Mouse (Mus musculus) intestine, embryonic 15.5 days (tissue): ENCODE results near the gene Aldh4a1. TPM values are rescaled to one million over a fixed set of nuclear protein-coding genes. Genes with fewer than 3 reads are reported as not detected.

Source experiments
- ATAC-seq: fragments of 200-750 bp; cut with Nextera tagmentation; 2 replicates; pipeline ENCODE4 v1.8.0; 2017; ENCODE audit warnings: moderate TSS enrichment, moderate library complexity
- H3K27ac ChIP-seq: fragments of 300-500 bp; sonication (generic); 2 replicates; pipeline ENCODE4 v1.5.1; 2015; ENCODE audit warnings: mild to moderate bottlenecking, inconsistent platforms
- H3K27me3 ChIP-seq: fragments of 300-500 bp; sonication (generic); replicated peaks from 2 replicates; pipeline ENCODE4 v1.6.1; 2015; ENCODE audit warnings: inconsistent platforms
- H3K36me3 ChIP-seq: fragments of 300-500 bp; sonication (generic); 2 replicates; pipeline ENCODE4 v1.6.1; 2015; ENCODE audit warnings: inconsistent platforms
- H3K4me1 ChIP-seq: fragments of 300-500 bp; sonication (generic); replicated peaks from 2 replicates; pipeline ENCODE4 v1.6.1; 2015; ENCODE audit warnings: inconsistent platforms
- H3K4me2 ChIP-seq: fragments of 300-500 bp; sonication (generic); replicated peaks from 2 replicates; pipeline ENCODE4 v1.6.1; 2015; ENCODE audit warnings: mild to moderate bottlenecking, inconsistent platforms
- H3K4me3 ChIP-seq: fragments of 300-500 bp; sonication (generic); replicated peaks from 2 replicates; pipeline ENCODE4 v1.5.1; 2015; ENCODE audit warnings: inconsistent platforms
- H3K9ac ChIP-seq: fragments of 300-500 bp; sonication (generic); 2 replicates; pipeline ENCODE4 v1.6.1; 2015; ENCODE audit warnings: inconsistent platforms
- H3K9me3 ChIP-seq: fragments of 300-500 bp; sonication (generic); 2 replicates; pipeline ENCODE4 v1.6.1; 2016; ENCODE audit warnings: inconsistent platforms
- WGBS: fragments of 180-500 bp; shearing (Covaris S2); methylation state at CpG from one replicate; pipeline ENCODE4 v1.1.7; 2015; 5-methylcytosine and 5-hydroxymethylcytosine counted together
- polyA plus RNA-seq: library from polyadenylated mRNA; unstranded; fragments of >200 nt; fragmentation: Nextera tagmentation; extraction: Ambion mirVana; gene quantifications from 2 replicates; pipeline ENCODE4 v1.2.1, GENCODE M21; 2015

Gene Aldh4a1
- 14.4 and 17.1 TPM in 2 replicates for polyA plus RNA-seq

- Histone ChIP-seq H3K27ac (peak within 1 kb of the TSS; percentile 81), H3K36me3 (no peaks in the 10 kb centered on the region), H3K27me3 (peaks cover 13% of the 10 kb centered on the region; the same call in 1 of the 2 replicates), H3K4me3 (peak within 1 kb of the TSS; percentile 66), H3K4me2 (peak within 1 kb of the TSS; percentile 95), H3K9me3 (no peaks in the 10 kb centered on the region), H3K4me1 (peaks cover 15% of the 10 kb centered on the region), H3K9ac (peak within 1 kb of the TSS; percentile 72)
- under 1% methylated on average over 34 of the region's 38 CpGs for WGBS
- ATAC-seq = peak; percentile 100
Measured at GRCm38 (mm10) chr4:139622373-139623282, at the start of gene Aldh4a1. Gene Aldh4a1 (plus strand): TSS chr4:139622866.

GRCm38 (mm10) chr4:139572928-139573512 is 49.6 kb upstream of the Aldh4a1 start:
- no peak for ATAC-seq
- 90% methylated on average over 12 of the region's 12 CpGs for WGBS
- H3K9ac ChIP-seq = no peak overlapping the region
- H3K36me3 ChIP-seq = no peaks in the 10 kb centered on the region
- no peaks in the 10 kb centered on the region for H3K9me3 ChIP-seq
- H3K4me1 ChIP-seq = peaks cover 22% of the 10 kb centered on the region
- H3K27ac ChIP-seq = no peak overlapping the region
- H3K4me3 ChIP-seq = no peak overlapping the region
- H3K4me2 ChIP-seq = no peak overlapping the region
- no peaks in the 10 kb centered on the region; the same call in 1 of the 2 replicates for H3K27me3 ChIP-seq

GRCm38 (mm10) chr4:139574156-139574798 is 48.4 kb upstream of the Aldh4a1 start:
- peak; percentile 98 for ATAC-seq
- under 1% methylated on average over 43 of the region's 52 CpGs for WGBS
- Histone ChIP-seq H3K27ac (peak overlapping the region; percentile 83), H3K27me3 (no peaks in the 10 kb centered on the region), H3K9me3 (no peaks in the 10 kb centered on the region), H3K9ac (peak overlapping the region; percentile 82), H3K4me1 (peaks cover 27% of the 10 kb centered on the region), H3K36me3 (no peaks in the 10 kb centered on the region), H3K4me3 (peak overlapping the region; percentile 78), H3K4me2 (peak overlapping the region; percentile 94)

- Histone ChIP-seq H3K27me3 (no peaks in the 10 kb centered on the region), H3K9me3 (no peaks in the 10 kb centered on the region), H3K27ac (peak overlapping the region; percentile 83), H3K9ac (peak overlapping the region; percentile 82), H3K4me1 (peaks cover 35% of the 10 kb centered on the region), H3K4me3 (peak overlapping the region; percentile 78), H3K36me3 (no peaks in the 10 kb centered on the region), H3K4me2 (peak overlapping the region; percentile 94)
- peak; percentile 66 for ATAC-seq
- WGBS = under 1% methylated on average over 111 of the region's 111 CpGs
Measured at GRCm38 (mm10) chr4:139574799-139575672, 47.6 kb upstream of the Aldh4a1 start.

GRCm38 (mm10) chr4:139575673-139576003 is 47.0 kb upstream of the Aldh4a1 start:
- no peak for ATAC-seq

GRCm38 (mm10) chr4:139576251-139576880 is 46.3 kb upstream of the Aldh4a1 start:
- no peak overlapping the region for H3K27ac ChIP-seq
- peak overlapping the region; percentile 78 for H3K4me3 ChIP-seq
- H3K27me3 ChIP-seq = no peaks in the 10 kb centered on the region
- H3K36me3 ChIP-seq = no peaks in the 10 kb centered on the region
- ATAC-seq = no peak
- no peaks in the 10 kb centered on the region for H3K9me3 ChIP-seq
- peak overlapping the region; percentile 94 for H3K4me2 ChIP-seq
- peak overlapping the region; percentile 82 for H3K9ac ChIP-seq
- peaks cover 48% of the 10 kb centered on the region for H3K4me1 ChIP-seq
- WGBS = 45% methylated on average over 14 of the region's 14 CpGs

More at GRCm38 (mm10) chr4:139575673-139576003, 47.0 kb upstream of the Aldh4a1 start:
- H3K4me1 ChIP-seq = peaks cover 41% of the 10 kb centered on the region
- peak overlapping the region; percentile 78 for H3K4me3 ChIP-seq
- WGBS = 8% methylated on average over 14 of the region's 14 CpGs
- peak overlapping the region; percentile 94 for H3K4me2 ChIP-seq
- no peaks in the 10 kb centered on the region for H3K9me3 ChIP-seq
- H3K27ac ChIP-seq = peak overlapping the region; percentile 83; the same call in 1 of the 2 replicates
- peak overlapping the region; percentile 82 for H3K9ac ChIP-seq
- H3K27me3 ChIP-seq = no peaks in the 10 kb centered on the region
- no peaks in the 10 kb centered on the region for H3K36me3 ChIP-seq

GRCm38 (mm10) chr4:139577006-139577405 is 45.7 kb upstream of the Aldh4a1 start:
- H3K27ac ChIP-seq = no peak overlapping the region
- ATAC-seq = no peak
- peak overlapping the region; percentile 82; the same call in 1 of the 2 replicates for H3K9ac ChIP-seq
- no peaks in the 10 kb centered on the region for H3K36me3 ChIP-seq
- no peaks in the 10 kb centered on the region for H3K27me3 ChIP-seq
- 81% methylated on average over 7 of the region's 7 CpGs for whole genome bisulfite sequencing
- H3K4me3 ChIP-seq = peak overlapping the region; percentile 78
- H3K4me2 ChIP-seq = peak overlapping the region; percentile 94
- peaks cover 54% of the 10 kb centered on the region for H3K4me1 ChIP-seq
- no peaks in the 10 kb centered on the region for H3K9me3 ChIP-seq

- no peak overlapping the region for H3K4me3 ChIP-seq
- no peaks in the 10 kb centered on the region for H3K27me3 ChIP-seq
- 88% methylated on average over 8 of the region's 8 CpGs for WGBS
- H3K9me3 ChIP-seq = no peaks in the 10 kb centered on the region
- H3K27ac ChIP-seq = no peak overlapping the region
- H3K4me2 ChIP-seq = 0 out of 2 replicates have a peak overlapping the region, but pooled peaks have one; percentile 10
- peaks cover 66% of the 10 kb centered on the region for H3K4me1 ChIP-seq
- no peak for ATAC-seq
- H3K36me3 ChIP-seq = no peaks in the 10 kb centered on the region
- no peak overlapping the region for H3K9ac ChIP-seq
Measured at GRCm38 (mm10) chr4:139578389-139578788, 44.3 kb upstream of the Aldh4a1 start.

GRCm38 (mm10) chr4:139579003-139579402 is 43.7 kb upstream of the Aldh4a1 start:
- no peak overlapping the region for H3K27ac ChIP-seq
- no peak for ATAC-seq
- no peak overlapping the region for H3K4me2 ChIP-seq
- no peak overlapping the region for H3K4me3 ChIP-seq
- peaks cover 62% of the 10 kb centered on the region for H3K4me1 ChIP-seq
- no peaks in the 10 kb centered on the region for H3K36me3 ChIP-seq
- WGBS = 46% methylated on average over 10 of the region's 10 CpGs
- H3K27me3 ChIP-seq = no peaks in the 10 kb centered on the region
- no peak overlapping the region for H3K9ac ChIP-seq
- H3K9me3 ChIP-seq = no peaks in the 10 kb centered on the region

GRCm38 (mm10) chr4:139579466-139579865 is 43.2 kb upstream of the Aldh4a1 start:
- no peak for ATAC-seq
- H3K9ac ChIP-seq = no peak overlapping the region
- no peaks in the 10 kb centered on the region for H3K27me3 ChIP-seq
- peak overlapping the region; percentile 89 for H3K27ac ChIP-seq
- no peak overlapping the region for H3K4me2 ChIP-seq
- no peak overlapping the region for H3K4me3 ChIP-seq
- H3K36me3 ChIP-seq = no peaks in the 10 kb centered on the region
- peaks cover 65% of the 10 kb centered on the region for H3K4me1 ChIP-seq
- H3K9me3 ChIP-seq = no peaks in the 10 kb centered on the region
- WGBS = 43% methylated on average over 6 of the region's 6 CpGs
